Mouse (Mus musculus) liver, embryonic 14.5 days (tissue): ENCODE data around the gene Tmtc1.

Experiments
- CTCF ChIP-seq: IDR thresholded peaks from 2 replicates; pipeline ENCODE4 v1.5.1; 2016; ENCODE audit warnings: antibody characterized with exemption, low read depth, control low read depth
- EP300 ChIP-seq: IDR thresholded peaks from 2 replicates; pipeline ENCODE4 v1.6.1; 2016; ENCODE audit warnings: antibody characterized with exemption, low read depth

GRCm38 (mm10) chr6:148399541-148399940, 44.6 kb downstream of the Tmtc1 start:
- TF ChIP-seq CTCF (no peak), EP300 (no peak)
